Mouse (Mus musculus): ENCODE measurements around the gene Dad1. TPM values are rescaled to one million over a fixed set of nuclear protein-coding genes. Genes with fewer than 3 reads are reported as not detected.

Gene Dad1
- total RNA-seq, 2 experiments from 2014 or later: 75.9 to 77.3 TPM

DNA sequence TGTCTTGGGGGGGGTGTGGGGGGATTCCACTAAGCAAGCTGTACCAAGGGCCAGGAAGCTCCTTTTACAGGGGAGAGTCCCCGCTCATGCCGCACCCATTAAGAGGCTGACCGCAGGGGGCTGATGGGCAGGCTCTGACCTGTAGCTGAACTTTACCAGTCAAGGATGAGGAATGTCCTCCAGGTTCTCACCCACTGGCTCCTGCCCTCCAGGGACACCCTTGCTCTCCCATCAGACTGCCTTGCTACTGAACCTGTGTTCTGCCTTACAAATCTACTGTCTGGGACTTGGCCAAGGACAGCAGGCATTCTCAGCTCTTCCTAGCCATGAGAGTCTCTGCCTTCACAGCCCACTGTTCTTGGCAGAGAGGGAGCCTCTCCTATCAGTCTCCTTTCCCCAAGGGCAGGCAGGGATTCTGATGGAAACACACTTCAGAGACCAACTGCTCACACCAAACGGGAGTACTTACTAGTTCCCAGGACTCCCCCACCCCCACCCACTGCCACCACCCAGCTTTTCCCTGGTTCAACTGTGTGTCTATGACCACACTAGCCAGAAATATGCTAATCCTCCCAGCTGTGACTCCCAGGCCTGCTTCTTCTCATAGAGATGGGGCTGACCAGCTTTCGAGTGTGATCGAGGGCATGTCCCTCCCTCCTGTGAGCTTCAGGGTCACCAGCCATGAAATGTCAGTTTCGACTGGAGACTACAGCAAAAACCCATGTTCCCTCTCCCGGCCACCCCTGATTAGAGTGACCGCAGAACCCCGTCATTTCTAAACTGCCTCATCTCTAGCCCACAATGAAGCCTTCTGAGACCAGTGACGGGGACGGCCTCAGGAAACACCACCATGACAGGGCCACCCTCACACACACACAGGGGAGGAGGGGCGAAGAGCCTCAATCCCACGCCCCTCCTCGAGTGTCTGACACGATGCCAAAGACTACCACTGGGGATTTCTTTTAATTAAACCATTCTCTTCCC, 29.1 kb downstream of the Dad1 start:
- DNase-seq: no peak

DNA sequence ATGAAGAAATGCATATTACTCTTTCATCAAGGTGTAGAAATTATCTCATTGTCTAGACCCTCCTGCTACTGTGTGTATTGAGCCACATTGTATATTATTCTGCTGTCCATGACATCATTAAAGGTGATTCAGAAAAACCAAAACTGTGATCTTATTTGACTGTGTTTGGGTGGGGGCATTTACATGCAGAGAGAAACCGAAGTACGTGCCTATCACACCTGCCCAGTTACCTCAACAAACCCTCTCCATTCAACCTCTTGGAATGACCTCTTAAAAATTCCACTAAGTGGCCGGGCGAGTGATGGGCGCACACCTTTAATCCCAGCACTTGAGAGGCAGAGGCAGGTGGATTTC, 29.9 kb downstream of the Dad1 start:
- DNase-seq: no peak

DNA sequence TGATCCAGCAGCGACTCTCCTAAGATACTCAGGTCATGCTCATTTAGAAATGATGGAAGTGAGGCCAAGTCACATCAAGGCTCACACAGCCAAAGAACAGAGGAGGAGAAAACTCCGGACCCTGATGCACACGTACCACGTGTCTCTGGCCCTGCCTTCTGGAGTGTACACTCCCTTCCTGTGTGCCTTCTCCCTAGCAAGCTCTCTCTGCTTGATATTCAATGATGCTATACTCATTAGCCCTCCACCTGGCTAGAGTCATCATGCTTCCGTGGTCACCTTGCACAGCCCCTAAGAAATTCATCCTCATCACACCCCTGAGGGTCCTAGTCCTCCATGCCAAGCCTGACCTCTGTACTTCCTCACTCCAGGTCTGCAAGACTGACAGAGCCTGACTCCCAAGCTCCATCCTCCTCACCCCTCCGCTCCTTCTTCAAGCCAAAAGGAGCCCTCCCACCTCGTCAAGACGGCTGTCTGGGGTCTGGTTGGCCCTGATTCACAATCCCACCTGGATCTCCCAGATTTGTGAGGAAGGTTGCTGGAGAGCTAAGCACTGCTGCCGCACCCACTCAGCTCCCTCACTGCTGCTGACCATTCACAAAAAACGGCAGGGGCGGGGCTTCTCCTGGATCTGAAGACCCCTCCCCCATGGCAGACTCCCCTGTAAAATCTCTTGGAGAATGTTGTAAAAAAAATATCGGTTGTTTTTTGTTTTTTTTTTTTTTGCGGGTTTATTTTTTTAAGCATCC, 30.4 kb downstream of the Dad1 start:
- no peak for DNase-seq

GRCm38 (mm10) chr14:54222289-54222727, 31.6 kb downstream of the Dad1 start:
- no peak for DNase-seq

- no peak for DNase-seq
Observed at GRCm38 (mm10) chr14:54221641-54222040, 32.3 kb downstream of the Dad1 start.

DNA sequence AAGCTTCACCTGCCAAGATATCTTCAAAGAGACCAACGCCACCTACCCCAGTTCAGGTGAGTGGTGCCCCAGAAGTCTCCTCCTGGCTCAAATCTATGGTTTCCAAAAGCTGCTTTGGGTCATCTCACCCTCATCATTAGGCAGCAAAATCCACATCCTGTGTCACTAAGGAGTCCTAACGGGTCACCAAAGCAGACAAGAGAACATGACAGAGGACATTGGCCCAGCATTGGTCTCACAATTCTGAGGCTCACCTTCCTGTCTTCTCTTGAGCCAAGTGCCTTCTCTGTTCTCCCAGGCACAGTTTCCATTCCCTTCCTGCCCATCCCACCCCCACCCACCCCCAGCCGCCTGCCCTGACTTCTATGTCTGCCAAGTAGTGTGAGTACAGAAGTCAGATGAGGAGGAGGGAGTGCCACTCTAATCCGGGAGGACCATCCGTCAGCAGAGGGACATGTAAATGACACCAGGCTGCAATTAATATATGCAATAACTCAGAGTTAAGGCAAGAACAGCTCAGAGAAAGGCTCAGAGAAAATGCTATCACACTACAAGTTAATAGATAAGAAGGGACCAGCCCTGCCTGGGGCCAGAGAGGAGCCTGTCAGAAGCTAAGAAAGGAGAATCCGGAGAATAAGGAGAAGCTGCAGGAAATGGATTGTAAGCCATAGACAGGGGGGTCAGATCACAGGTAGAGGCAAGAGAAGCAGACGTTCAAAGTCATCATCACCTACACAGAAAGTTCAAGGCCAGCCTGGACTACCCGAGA, 33.0 kb downstream of the Dad1 start:
- DNase-seq: no peak

GRCm38 (mm10) chr14:54219849-54220248, 34.1 kb downstream of the Dad1 start:
- no peak for DNase-seq

DNA sequence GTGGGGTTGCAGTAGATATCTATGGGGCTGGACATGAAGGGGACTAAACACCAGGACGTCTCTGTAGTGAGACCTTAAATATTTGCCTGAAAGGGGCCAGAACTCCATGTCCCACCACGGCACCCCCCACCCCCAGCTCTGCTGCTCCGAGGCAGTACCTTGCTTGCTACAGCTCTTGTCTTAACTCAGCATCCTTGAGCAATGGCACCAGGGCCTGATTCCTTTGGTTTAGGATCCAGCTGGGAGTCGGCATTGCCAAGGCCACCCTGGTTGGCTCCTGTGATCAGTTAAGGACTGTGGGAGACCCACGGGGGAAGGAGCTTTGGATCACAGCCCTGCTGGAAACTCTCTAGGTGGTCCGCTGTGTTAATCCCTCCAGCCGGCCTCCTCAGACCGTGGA, 34.6 kb downstream of the Dad1 start:
- DNase-seq: no peak

DNA sequence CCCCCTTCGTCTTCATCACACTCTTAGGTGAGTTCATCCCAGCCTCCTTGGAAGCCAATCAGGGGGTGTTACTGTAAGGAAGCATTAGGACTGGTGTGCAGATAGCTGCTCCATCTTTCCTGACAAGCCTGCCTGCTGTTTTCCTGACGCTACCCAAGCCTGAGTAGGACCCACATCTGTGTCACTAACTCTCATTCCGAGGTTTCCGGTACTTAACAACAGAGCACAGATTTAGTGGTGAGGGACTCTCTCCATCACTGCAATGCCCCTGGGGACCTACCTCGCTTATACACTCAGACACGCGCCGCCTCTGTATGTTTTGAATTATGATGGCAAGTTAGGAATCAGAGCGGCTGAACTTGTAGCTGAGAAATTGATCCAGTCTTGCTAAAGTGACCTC, 35.2 kb downstream of the Dad1 start:
- DNase-seq: no peak

DNA sequence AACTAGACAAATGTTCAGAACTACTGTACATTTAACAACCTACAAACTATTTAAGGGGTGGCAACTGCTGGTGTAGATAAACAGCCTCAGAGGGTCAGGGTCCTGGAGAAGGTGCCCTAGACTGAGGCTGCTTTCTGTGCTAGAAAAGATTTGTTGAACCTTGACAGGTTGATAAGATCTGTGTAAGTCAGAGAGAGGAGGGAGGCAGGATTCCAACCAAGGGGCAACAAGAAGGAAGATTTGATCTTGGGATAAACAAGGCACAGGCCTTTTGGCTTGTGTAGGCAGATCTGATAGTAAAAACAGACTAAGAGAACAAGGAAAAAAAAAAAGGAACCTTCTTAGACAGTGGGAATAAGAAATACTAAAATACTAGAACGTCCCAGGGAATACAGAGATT, 35.7 kb downstream of the Dad1 start:
- DNase-seq: no peak

- DNase-seq: no peak
Observed at GRCm38 (mm10) chr14:54216126-54216525, 37.8 kb downstream of the Dad1 start.

GRCm38 (mm10) chr14:54214901-54215300, 39.0 kb downstream of the Dad1 start:
- no peak for DNase-seq

DNA sequence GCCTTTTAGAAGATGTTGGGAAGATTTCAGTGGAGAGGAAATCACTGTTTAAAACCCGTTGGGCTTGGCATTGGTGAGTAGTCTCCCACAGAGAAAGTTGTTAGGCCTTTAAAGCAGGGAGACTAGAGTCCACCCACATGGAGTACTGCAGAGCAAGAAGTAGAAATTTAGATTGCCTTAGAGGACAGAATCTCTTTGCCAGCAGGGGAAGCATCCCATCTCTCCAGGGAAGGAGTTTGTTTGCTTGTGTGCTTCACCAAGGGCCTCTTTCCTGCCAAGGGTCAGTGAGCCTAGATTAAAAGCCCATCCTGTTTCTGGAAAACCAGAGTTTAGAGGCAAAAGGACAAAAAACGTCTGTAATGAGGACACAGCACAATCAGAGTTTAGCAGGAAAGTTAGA, 39.4 kb downstream of the Dad1 start:
- DNase-seq: no peak

DNA sequence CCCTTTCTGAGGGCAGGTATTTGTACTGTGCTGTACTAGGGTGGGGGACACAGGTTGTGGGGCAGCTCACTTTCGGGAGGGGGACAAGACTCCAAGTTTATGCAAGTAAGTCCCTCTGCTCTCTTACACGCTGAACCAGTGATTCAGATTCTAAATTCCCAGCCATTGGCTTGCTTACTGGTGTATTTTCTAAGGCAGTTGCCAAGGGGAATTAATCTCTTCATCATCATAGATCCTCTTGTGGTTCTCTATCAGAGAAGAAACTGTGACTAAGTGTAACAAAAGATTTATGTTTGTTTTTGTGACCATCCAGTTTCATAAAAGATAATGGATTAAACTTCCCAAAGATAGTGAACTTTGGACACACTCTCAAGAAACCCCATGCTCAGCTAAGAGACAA, 40.2 kb downstream of the Dad1 start:
- no peak for DNase-seq

DNA sequence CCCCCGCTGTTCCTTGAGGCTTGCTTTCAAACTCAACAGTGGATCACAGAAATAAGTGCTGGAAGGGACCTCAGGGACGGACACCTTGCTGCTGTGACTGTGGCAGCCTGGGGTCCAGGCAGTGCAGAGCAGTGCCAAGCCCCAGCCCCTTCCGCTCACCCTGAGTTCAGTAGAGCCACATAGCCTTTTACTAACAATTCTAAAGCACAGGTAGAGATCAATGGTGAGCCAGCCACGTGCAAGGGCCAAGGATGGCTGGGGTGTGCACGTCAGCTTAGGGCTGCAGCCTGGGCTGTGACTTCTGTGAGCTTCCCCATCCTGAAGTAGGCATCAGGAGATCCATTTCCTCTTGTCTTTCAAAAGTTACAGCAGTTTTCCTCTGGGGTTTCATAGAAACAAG, 42.1 kb downstream of the Dad1 start:
- DNase-seq: no peak

DNA sequence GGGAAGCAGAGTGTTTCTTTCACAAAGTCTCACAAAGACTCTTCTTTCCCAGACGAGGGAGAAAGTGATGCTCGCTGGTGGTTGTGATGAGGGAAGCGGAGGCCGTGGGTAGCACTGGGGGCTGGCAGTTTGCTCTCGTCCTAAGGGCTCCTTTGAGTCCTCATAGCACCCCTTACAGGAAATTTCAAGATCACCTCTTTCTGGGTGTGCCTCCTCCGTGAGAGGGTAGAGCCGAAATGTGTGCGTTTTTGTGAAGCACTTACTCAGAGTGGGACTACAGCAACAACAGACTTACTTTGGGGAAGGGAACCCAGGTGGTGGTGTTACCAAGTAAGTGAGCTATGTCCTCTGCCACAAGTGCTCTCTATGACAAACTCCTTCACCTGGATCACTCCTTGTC, 42.7 kb downstream of the Dad1 start:
- no peak for DNase-seq

DNA sequence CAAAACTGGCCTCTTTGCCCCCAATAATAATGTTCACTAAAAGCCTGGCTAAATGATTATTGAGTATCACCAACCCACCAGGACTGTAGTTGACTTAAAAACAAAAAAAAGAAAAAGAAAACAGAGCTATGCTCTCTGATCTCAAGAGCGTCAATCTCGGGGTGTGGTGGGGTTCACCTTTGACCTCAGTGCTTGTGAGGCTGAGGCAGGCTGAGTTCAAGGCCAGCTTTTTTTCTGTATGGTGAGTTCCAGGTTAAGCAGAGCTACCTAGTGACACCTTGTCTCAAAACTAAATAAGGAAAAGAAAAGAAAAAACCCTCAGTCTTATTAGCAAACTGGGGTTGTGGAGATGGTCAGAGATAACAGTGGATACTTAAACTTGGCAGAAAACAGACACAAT, 43.5 kb downstream of the Dad1 start:
- DNase-seq: no peak

GRCm38 (mm10) chr14:54209932-54210331, 44.0 kb downstream of the Dad1 start:
- DNase-seq: no peak

DNA sequence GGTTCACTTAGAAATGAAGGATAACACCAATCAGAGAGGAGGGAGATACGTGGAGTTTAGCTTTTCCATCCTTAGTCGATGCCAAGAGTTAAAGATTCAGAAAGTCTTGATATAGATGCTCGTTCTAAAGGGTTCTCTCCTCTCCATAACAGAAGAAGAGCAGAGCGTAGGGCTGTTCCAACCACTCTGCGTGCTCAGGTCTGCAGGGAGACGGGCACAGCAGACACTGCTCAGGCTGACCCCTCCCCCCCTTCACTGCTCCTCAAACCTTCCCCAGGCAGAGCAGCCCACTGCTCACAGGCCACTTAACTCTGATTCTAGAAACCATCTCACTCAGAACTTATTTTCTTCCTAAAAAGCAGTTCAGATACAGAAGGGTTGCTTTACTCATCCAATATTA, 45.2 kb downstream of the Dad1 start:
- DNase-seq: no peak

GRCm38 (mm10) chr14:54207924-54208323, 46.0 kb downstream of the Dad1 start:
- DNase-seq: no peak

GRCm38 (mm10) chr14:54206750-54207550, 47.0 kb downstream of the Dad1 start:
- DNase-seq: no peak

GRCm38 (mm10) chr14:54206309-54206708, 47.6 kb downstream of the Dad1 start:
- no peak for DNase-seq
